Mouse (Mus musculus): ENCODE data around the gene Metap1d. TPM values are rescaled to one million over a fixed set of nuclear protein-coding genes. Genes with fewer than 3 reads are reported as not detected.

The Metap1d gene
- total RNA-seq, 2 experiments from 2014 or later, result 25.2 to 30.6 TPM

- DNase-seq (ENCODE audit: low spot score), result no peak
Observed at GRCm38 (mm10) chr2:71543948-71544347, 90.9 kb downstream of the Metap1d start.

- DNase-seq (ENCODE audit: low spot score), result no peak
Observed at GRCm38 (mm10) chr2:71544391-71545285, 91.6 kb downstream of the Metap1d start.

GRCm38 (mm10) chr2:71545401-71545881 lies 92.4 kb downstream of the Metap1d start:
- DNase-seq (ENCODE audit: low spot score), result no peak

GRCm38 (mm10) chr2:71545882-71546639 lies 93.0 kb downstream of the Metap1d start:
- no peak for DNase-seq (ENCODE audit: low spot score)

DNA sequence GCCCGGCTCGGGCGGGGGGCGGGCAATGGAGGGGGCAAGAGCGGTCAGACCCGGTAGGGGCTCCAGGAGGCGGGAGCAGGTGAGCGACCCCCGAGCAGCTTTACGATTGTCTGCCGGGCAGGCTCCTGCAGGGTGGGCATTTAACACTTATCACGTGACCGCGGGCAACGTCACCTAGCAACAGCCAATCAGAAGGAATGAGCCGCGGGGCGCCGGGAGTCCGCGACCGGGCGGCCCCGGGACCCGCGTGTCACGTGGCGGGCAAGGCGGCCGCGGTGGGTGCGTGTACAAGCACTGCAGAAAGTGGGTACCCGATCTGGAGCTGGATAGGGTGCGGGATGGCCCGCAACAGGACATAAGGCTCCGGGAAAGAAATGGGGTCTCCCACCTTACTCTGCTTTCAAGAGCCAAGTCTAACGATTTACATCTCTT lies 93.6 kb downstream of the Metap1d start, which contains the start of gene Dlx2:
Dlx2 (minus strand) TSS at position 115 of the 432 bp plus-strand sequence.
- DNase-seq (ENCODE audit: low spot score), result no peak

DNA sequence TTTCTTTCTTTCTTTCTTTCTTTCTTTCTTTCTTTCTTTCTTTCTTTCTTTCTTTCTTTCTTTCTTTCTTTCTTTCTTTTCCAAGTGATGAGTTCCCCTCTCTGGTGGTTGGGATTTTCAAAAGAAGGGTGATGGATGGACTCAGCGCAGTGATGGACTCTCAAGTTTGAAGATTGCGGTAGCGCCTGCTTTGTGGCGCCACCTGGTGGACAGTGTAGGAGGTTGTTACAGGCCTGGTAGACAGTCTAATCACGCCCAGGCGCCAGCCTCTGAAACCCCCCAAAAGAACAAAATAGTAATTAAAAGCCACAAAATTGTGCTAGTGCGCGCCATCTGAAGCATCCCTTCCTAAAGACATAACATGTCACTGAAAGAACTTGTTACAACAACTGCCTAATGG lies 94.8 kb downstream of the Metap1d start:
- peak; percentile 72 for DNase-seq (ENCODE audit: low spot score)

GRCm38 (mm10) chr2:71550330-71550729 lies 97.3 kb downstream of the Metap1d start:
- DNase-seq (ENCODE audit: low spot score), result no peak

DNA sequence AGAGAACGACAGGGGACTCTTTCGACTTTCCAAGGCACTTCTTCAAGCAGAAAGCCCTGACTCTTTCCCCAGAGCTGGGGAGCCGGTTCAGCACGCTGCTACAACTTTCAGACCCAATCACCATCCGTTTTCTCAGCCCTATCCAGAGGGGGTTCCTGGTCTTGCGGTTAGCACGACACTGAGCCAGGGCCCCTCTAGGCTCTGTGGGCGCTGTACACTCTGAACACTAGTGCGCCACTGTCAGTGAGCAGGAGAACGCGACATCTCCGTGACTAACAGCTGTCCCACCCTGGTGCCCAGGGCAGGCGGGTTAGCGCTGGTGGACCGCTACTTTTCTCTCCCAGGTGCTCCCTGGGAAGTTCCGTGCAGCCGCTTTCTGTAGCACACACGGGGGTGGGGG lies 98.6 kb downstream of the Metap1d start:
- DNase-seq (ENCODE audit: low spot score), result no peak

GRCm38 (mm10) chr2:71556071-71556470 lies 103.0 kb downstream of the Metap1d start:
- DNase-seq (ENCODE audit: low spot score), result no peak

DNA sequence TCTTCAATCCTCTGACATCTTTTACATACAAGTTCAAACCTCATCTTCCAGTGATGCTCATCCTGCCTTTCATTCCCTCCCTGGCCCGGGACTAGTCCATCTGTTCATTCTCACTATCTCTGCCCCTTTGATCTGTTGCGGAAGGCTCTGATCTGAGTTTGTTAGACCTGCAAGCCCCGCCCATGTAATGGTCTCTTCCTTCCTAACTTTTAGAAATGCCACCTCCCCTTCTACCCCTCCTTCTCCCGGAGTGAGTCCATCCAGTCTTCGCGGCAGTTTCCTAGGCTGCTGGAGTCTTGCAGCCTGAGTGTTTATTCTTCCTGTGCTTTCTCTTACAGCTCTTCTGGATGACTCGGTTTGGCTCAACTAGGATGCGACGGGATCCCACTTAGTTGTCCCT lies 113.4 kb downstream of the Metap1d start:
- no peak for DNase-seq (ENCODE audit: low spot score)

- DNase-seq (ENCODE audit: low spot score), result no peak
Observed at GRCm38 (mm10) chr2:71573736-71574135, 120.7 kb downstream of the Metap1d start.

Other genes starting within 250 kb of the Metap1d start
- 10 to 100 TPM; 40.4 to 42.3 TPM for gene Dync1i2, start 241.6 kb upstream of the Metap1d start, total RNA-seq (2021)
- 100 to 1,000 TPM; 379 to 427 TPM for gene Slc25a12, start 85.5 kb upstream of the Metap1d start, total RNA-seq (2021)
- 10 to 100 TPM; 16.7 to 18.4 TPM for gene Hat1, start 64.3 kb upstream of the Metap1d start, total RNA-seq (2021)
- gene Dlx1, start 74.8 kb downstream of the Metap1d start, total RNA-seq (2021), result not detected
- gene Dlx2, start 93.5 kb downstream of the Metap1d start, total RNA-seq (2021), result not detected